Mouse (Mus musculus): ENCODE measurements around the gene Triml1. TPM values are rescaled to one million over a fixed set of nuclear protein-coding genes. Genes with fewer than 3 reads are reported as not detected.

Gene Triml1
- total and polyA plus RNA-seq, 2 experiments from 2014 or later = not detected

- Histone ChIP-seq H3K4me1 (ENCODE audit: insufficient read depth, low read length) (no peaks in the 10 kb centered on the region), H3K4me3 (ENCODE audit: low read length) (no peak overlapping the region), H3K36me3 (ENCODE audit: insufficient read depth, low read length) (no peaks in the 10 kb centered on the region), H3K27ac (no peak overlapping the region), H3K9ac (replicated peaks; ENCODE audit: low read length) (no peak overlapping the region), H3K27me3 (ENCODE audit: insufficient read depth, low read length) (no peaks in the 10 kb centered on the region), H3K9me3 (ENCODE audit: low read length) (peaks cover 4% of the 10 kb centered on the region; the same call in 1 of the 2 replicates), H3K4me2 (ENCODE audit: low read depth, low read length) (no peak overlapping the region)
- WGBS = 71% methylated on average over 6 of the region's 6 CpGs
- DNase-seq (ENCODE audit: low spot score) = no peak
- no peak for TF ChIP-seq CTCF (IDR thresholded peaks at IDR 0.05; ENCODE audit: low read depth)
- no peak for ATAC-seq
These were observed 28.0 kb upstream of the Triml1 start for GRCm38 (mm10) chr8:43169249-43169755.

- Histone ChIP-seq H3K4me3 (ENCODE audit: low read length) (no peak overlapping the region), H3K27ac (no peak overlapping the region), H3K36me3 (ENCODE audit: insufficient read depth, low read length) (no peaks in the 10 kb centered on the region), H3K4me2 (ENCODE audit: low read depth, low read length) (no peak overlapping the region), H3K9ac (replicated peaks; ENCODE audit: low read length) (no peak overlapping the region), H3K27me3 (ENCODE audit: insufficient read depth, low read length) (no peaks in the 10 kb centered on the region), H3K9me3 (ENCODE audit: low read length) (0 out of 2 replicates have a peak, but pooled peaks cover 2% of the 10 kb centered on the region), H3K4me1 (ENCODE audit: insufficient read depth, low read length) (no peaks in the 10 kb centered on the region)
- TF ChIP-seq CTCF (IDR thresholded peaks at IDR 0.05; ENCODE audit: low read depth) = no peak
- DNase-seq (ENCODE audit: low spot score) = no peak
- 88% methylated on average over 4 of the region's 4 CpGs for WGBS
- no peak for ATAC-seq
These were observed 26.8 kb upstream of the Triml1 start for GRCm38 (mm10) chr8:43168083-43168482.

- Histone ChIP-seq H3K9me3 (ENCODE audit: low read length) (no peaks in the 10 kb centered on the region), H3K36me3 (ENCODE audit: insufficient read depth, low read length) (no peaks in the 10 kb centered on the region), H3K27ac (no peak overlapping the region), H3K4me3 (ENCODE audit: low read length) (no peak overlapping the region), H3K27me3 (ENCODE audit: insufficient read depth, low read length) (no peaks in the 10 kb centered on the region), H3K9ac (replicated peaks; ENCODE audit: low read length) (no peak overlapping the region), H3K4me2 (ENCODE audit: low read depth, low read length) (no peak overlapping the region), H3K4me1 (ENCODE audit: insufficient read depth, low read length) (no peaks in the 10 kb centered on the region)
- ATAC-seq = no peak
- no peak for TF ChIP-seq CTCF (IDR thresholded peaks at IDR 0.05; ENCODE audit: low read depth)
- WGBS = 83% methylated on average over 3 of the region's 3 CpGs
- DNase-seq (ENCODE audit: low spot score) = no peak
These were observed 23.2 kb upstream of the Triml1 start for GRCm38 (mm10) chr8:43164453-43164852.

- Histone ChIP-seq H3K27me3 (ENCODE audit: insufficient read depth, low read length) (no peaks in the 10 kb centered on the region), H3K36me3 (ENCODE audit: insufficient read depth, low read length) (no peaks in the 10 kb centered on the region), H3K4me3 (ENCODE audit: low read length) (no peak overlapping the region), H3K9me3 (ENCODE audit: low read length) (no peaks in the 10 kb centered on the region), H3K4me1 (ENCODE audit: insufficient read depth, low read length) (no peaks in the 10 kb centered on the region), H3K4me2 (ENCODE audit: low read depth, low read length) (no peak overlapping the region), H3K27ac (no peak overlapping the region), H3K9ac (replicated peaks; ENCODE audit: low read length) (no peak overlapping the region)
- ATAC-seq (no peak), DNase-seq (ENCODE audit: low spot score) (no peak)
- WGBS = 85% methylated on average over 11 of the region's 11 CpGs
- TF ChIP-seq CTCF (IDR thresholded peaks at IDR 0.05; ENCODE audit: low read depth) = no peak
These were observed 22.0 kb upstream of the Triml1 start for GRCm38 (mm10) chr8:43163255-43163654.

GRCm38 (mm10) chr8:43149307-43149706, 8.0 kb upstream of the Triml1 start:
- ATAC-seq (no peak), DNase-seq (ENCODE audit: low spot score) (no peak)
- H3K27ac ChIP-seq = no peak overlapping the region
- H3K36me3 ChIP-seq (ENCODE audit: insufficient read depth, low read length) = no peaks in the 10 kb centered on the region
- no peaks in the 10 kb centered on the region for H3K27me3 ChIP-seq (ENCODE audit: insufficient read depth, low read length)
- no peaks in the 10 kb centered on the region for H3K4me1 ChIP-seq (ENCODE audit: insufficient read depth, low read length)
- H3K9me3 ChIP-seq (ENCODE audit: low read length) = no peaks in the 10 kb centered on the region
- H3K9ac ChIP-seq (replicated peaks; ENCODE audit: low read length) = no peak overlapping the region
- TF ChIP-seq CTCF (IDR thresholded peaks at IDR 0.05; ENCODE audit: low read depth) = 0 out of 2 replicates have a peak, but pooled peaks have one; percentile 12
- 86% methylated on average over 9 of the region's 9 CpGs for WGBS
- no peak overlapping the region for H3K4me3 ChIP-seq (ENCODE audit: low read length)
- H3K4me2 ChIP-seq (ENCODE audit: low read depth, low read length) = no peak overlapping the region

GRCm38 (mm10) chr8:43111205-43111827, 30.0 kb downstream of the Triml1 start:
- no peaks in the 10 kb centered on the region for H3K27me3 ChIP-seq (ENCODE audit: insufficient read depth, low read length)
- DNase-seq (ENCODE audit: low spot score) = no peak
- no peaks in the 10 kb centered on the region for H3K4me1 ChIP-seq (ENCODE audit: insufficient read depth, low read length)

More at GRCm38 (mm10) chr8:43111205-43111827, 30.0 kb downstream of the Triml1 start:
- H3K36me3 ChIP-seq (ENCODE audit: insufficient read depth, low read length) = no peaks in the 10 kb centered on the region
- H3K9ac ChIP-seq (replicated peaks; ENCODE audit: low read length) = no peak overlapping the region
- no peak for TF ChIP-seq CTCF (IDR thresholded peaks at IDR 0.05; ENCODE audit: low read depth)
- no peak overlapping the region for H3K4me2 ChIP-seq (ENCODE audit: low read depth, low read length)
- H3K4me3 ChIP-seq (ENCODE audit: low read length) = no peak overlapping the region
- H3K27ac ChIP-seq = no peak overlapping the region
- H3K9me3 ChIP-seq (ENCODE audit: low read length) = no peaks in the 10 kb centered on the region
- ATAC-seq = no peak
- 75% methylated on average over 4 of the region's 4 CpGs for WGBS

Other genes starting within 250 kb of the Triml1 start
- gene Triml2, start 39.1 kb upstream of the Triml1 start, total RNA-seq (2014; rRNA removed) = not detected in 2 replicates
- gene Triml2, start 39.1 kb upstream of the Triml1 start, polyA plus RNA-seq (2015; fragmentation: Nextera tagmentation; extraction: Ambion mirVana) = not detected in 2 replicates
- gene Zfp42, start 165.5 kb upstream of the Triml1 start, total RNA-seq (2014; rRNA removed) = not detected in 2 replicates
- not detected in 2 replicates for gene Zfp42, start 165.5 kb upstream of the Triml1 start, polyA plus RNA-seq (2015; fragmentation: Nextera tagmentation; extraction: Ambion mirVana)